16 mouse cellular contexts compared by ENCODE assay signal in the genomic region with DNA sequence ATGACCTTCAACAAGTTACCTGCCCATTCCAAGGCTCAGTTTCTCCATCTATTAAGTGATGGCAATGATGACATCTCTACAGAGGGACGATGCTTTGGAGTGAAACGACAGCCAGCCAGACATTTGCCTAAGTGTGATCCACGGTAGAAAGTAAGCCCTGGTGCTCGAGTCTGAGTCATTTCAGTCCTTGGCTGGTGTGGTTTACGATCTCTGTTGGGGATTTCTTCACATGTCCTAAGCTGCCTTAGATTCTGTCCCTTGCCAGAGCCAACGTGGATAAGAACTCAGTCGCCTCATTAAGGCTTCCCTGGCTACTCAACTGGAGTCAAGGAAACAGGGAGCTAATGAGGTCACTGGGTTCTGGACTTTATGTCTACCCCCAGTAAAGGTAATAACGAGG.
DNase-seq lines count a peak whose midpoint lies in the region.
"Had no signal": no experiment of that assay in that cellular context is flagged by ENCODE, and none has a peak within 500 bp of the region (broad histone marks: within the 10 kb centered on the region; RNA-seq: fewer than 3 reads in every experiment).

No protein-coding gene starts in this region.

- DNase-seq in adrenal gland, adult 2 months = peak; percentile 43
- no peak for DNase-seq in adrenal gland, postnatal 4 days (ENCODE audit: low spot score in 2 of 2)
- DNase-seq in adrenal gland, postnatal 10 days = peak; percentile 22
- DNase-seq in fat pad, adult 2 months (ENCODE audit: extremely low read depth, low read depth, low spot score) = peak; percentile 76
- no peak for DNase-seq in layer of hippocampus, adult 9-11 months
- no peak for DNase-seq in right cerebral cortex, postnatal 10 days (ENCODE audit: low spot score in 2 of 2)
- no peak for DNase-seq in kidney, postnatal 4 days
- DNase-seq: B cell, adult 2 months; cerebellum, adult 18-20 months; cerebellum, adult 9-10 months; cerebellum, postnatal 14 days; gastrocnemius, postnatal 25 days; heart, adult 2 months; heart, postnatal 14 days; heart, postnatal 4 days; kidney, adult 18-20 months had no signal

Comparison
In these comparisons a context has a peak if more than half of its experiments do, and no peak if none do; other contexts are left out.
1. DNase-seq: peak in adrenal gland, adult 2 months (single experiment), adrenal gland, postnatal 10 days (single experiment) and fat pad, adult 2 months (single experiment); none in adrenal gland, postnatal 4 days (0 of 2), layer of hippocampus, adult 9-11 months (single experiment), right cerebral cortex, postnatal 10 days (0 of 2) and kidney, postnatal 4 days (0 of 2).